Mouse (Mus musculus): Measurements from ENCODE around the gene Stk24.
A peak's percentile ranks its signal among the peaks of the same experiment; 100 is the strongest.
"Not testable (repeated sequence)": the region's sequence is repeated elsewhere in the genome, so short reads cannot be mapped to it uniquely, and the experiment has no call there.

The Stk24 gene

GRCm38 (mm10) chr14:121379827-121380145, at the start of gene Stk24:
Gene Stk24, minus strand, starts transcription at chr14:121380011.
- no peak for DNase-seq

- no peak for DNase-seq
Measured at GRCm38 (mm10) chr14:121428148-121428547, 48.3 kb upstream of the Stk24 start.

- no peak for DNase-seq
Measured at GRCm38 (mm10) chr14:121426743-121427142, 46.9 kb upstream of the Stk24 start.

- no peak for DNase-seq
Measured at GRCm38 (mm10) chr14:121425004-121425793, 45.4 kb upstream of the Stk24 start.

- DNase-seq = no peak
Measured at GRCm38 (mm10) chr14:121423341-121423751, 43.5 kb upstream of the Stk24 start.

- DNase-seq = no peak
Measured at GRCm38 (mm10) chr14:121422664-121423340, 43.0 kb upstream of the Stk24 start.

- DNase-seq = no peak
Measured at GRCm38 (mm10) chr14:121422000-121422399, 42.2 kb upstream of the Stk24 start.

GRCm38 (mm10) chr14:121417594-121417993, 37.8 kb upstream of the Stk24 start:
- DNase-seq = no peak

GRCm38 (mm10) chr14:121416626-121417319, 37.0 kb upstream of the Stk24 start:
- DNase-seq = no peak

- DNase-seq = no peak
Measured at GRCm38 (mm10) chr14:121414635-121415241, 34.9 kb upstream of the Stk24 start.

GRCm38 (mm10) chr14:121413726-121414125, 33.9 kb upstream of the Stk24 start:
- not testable (repeated sequence) for DNase-seq

GRCm38 (mm10) chr14:121408944-121409343, 29.1 kb upstream of the Stk24 start:
- no peak for DNase-seq

- DNase-seq = no peak
Measured at GRCm38 (mm10) chr14:121406943-121407342, 27.1 kb upstream of the Stk24 start.

- DNase-seq = no peak
Measured at GRCm38 (mm10) chr14:121405546-121405945, 25.7 kb upstream of the Stk24 start.

- no peak for DNase-seq
Measured at GRCm38 (mm10) chr14:121405120-121405519, 25.3 kb upstream of the Stk24 start.

- no peak for DNase-seq
Measured at GRCm38 (mm10) chr14:121399676-121400075, 19.9 kb upstream of the Stk24 start.

GRCm38 (mm10) chr14:121397471-121397870, 17.7 kb upstream of the Stk24 start:
- no peak for DNase-seq

- DNase-seq = no peak
Measured at GRCm38 (mm10) chr14:121395125-121395524, 15.3 kb upstream of the Stk24 start.

- DNase-seq = no peak
Measured at GRCm38 (mm10) chr14:121391927-121392326, 12.1 kb upstream of the Stk24 start.

GRCm38 (mm10) chr14:121387760-121388159, 7.9 kb upstream of the Stk24 start:
- DNase-seq = no peak

- DNase-seq = no peak
Measured at GRCm38 (mm10) chr14:121385440-121385839, 5.6 kb upstream of the Stk24 start.

GRCm38 (mm10) chr14:121383801-121384200, 4.0 kb upstream of the Stk24 start:
- DNase-seq = no peak

GRCm38 (mm10) chr14:121379116-121379826, 540 bp downstream of the Stk24 start:
- DNase-seq = peak; percentile 68
